Mouse (Mus musculus): ENCODE data around the gene Gm3486. TPM values are rescaled to one million over a fixed set of nuclear protein-coding genes. Genes with fewer than 3 reads are reported as not detected.
"Not testable (repeated sequence)": the region's sequence is repeated elsewhere in the genome, so short reads cannot be mapped to it uniquely, and the experiment has no call there.

Gm3486 gene
- not detected in 2 replicates for polyA plus RNA-seq (2015; fragmentation: Nextera tagmentation; extraction: Ambion mirVana)

DNA sequence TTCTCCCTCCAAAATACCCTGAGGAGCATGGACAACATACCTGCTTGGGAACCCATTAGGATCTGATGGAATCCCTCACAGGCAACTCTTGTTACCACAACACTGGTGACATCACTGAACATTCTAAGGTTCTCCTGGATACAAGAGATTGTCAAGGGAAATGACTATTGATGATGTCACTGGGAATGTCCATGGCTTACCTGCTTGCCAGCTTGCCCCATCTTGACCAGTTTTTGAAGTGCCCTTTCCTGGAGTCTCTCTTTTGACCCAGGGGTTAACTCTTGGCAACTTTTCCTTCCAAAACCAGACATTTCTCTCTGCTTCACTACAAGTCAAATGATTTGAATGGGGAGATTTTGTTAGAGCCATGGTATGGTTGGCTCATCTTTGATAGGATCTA, at the start of gene Gm3486:
Gene Gm3486 (minus strand): TSS at position 101 of the 400 bp plus-strand sequence.
- not testable (repeated sequence) for DNase-seq; H3K4me1 ChIP-seq (ENCODE audit: insufficient read depth); H3K4me2 ChIP-seq (ENCODE audit: low read depth, low read length); H3K9ac ChIP-seq (replicated peaks); ATAC-seq; H3K27ac ChIP-seq (ENCODE audit: low read depth); H3K36me3 ChIP-seq (replicated peaks; ENCODE audit: insufficient read depth, low read length); H3K4me3 ChIP-seq (ENCODE audit: low read depth, low read length); H3K27me3 ChIP-seq (ENCODE audit: insufficient read depth, low read length); H3K9me3 ChIP-seq (ENCODE audit: low read length)

GRCm38 (mm10) chr14:41524695-41525094, 35.4 kb upstream of the Gm3486 start:
- H3K4me3 ChIP-seq (ENCODE audit: low read depth, low read length); ATAC-seq; H3K4me2 ChIP-seq (ENCODE audit: low read depth, low read length); H3K27me3 ChIP-seq (ENCODE audit: insufficient read depth, low read length); H3K4me1 ChIP-seq (ENCODE audit: insufficient read depth); H3K9me3 ChIP-seq (ENCODE audit: low read length); H3K9ac ChIP-seq (replicated peaks); H3K27ac ChIP-seq (ENCODE audit: low read depth); H3K36me3 ChIP-seq (replicated peaks; ENCODE audit: insufficient read depth, low read length): not testable (repeated sequence)
- DNase-seq, result peak; percentile 7
- WGBS (ENCODE audit: insufficient replicate concordance), result 66% methylated on average over 1 of the region's 1 CpGs

DNA sequence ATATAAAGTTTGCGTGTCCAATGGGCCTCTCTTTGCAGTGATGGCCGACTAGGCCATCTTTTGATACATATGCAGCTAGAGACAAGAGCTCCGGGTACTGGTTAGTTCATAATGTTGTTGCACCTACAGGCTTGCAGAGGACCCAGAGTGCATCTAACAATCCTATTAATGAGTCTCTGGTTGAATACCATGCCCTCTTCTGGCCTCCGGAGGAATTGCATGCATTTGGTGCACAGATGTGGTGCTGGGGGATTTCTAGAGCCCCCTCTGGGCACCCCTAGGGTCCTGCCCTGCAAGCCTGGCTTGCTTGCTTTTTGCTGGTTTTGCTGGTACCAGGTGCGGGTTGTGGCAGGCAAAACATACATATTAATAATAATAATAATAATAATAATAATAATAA, 31.4 kb upstream of the Gm3486 start:
- not testable (repeated sequence) for H3K4me2 ChIP-seq (ENCODE audit: low read depth, low read length); H3K36me3 ChIP-seq (replicated peaks; ENCODE audit: insufficient read depth, low read length); H3K9me3 ChIP-seq (ENCODE audit: low read length); ATAC-seq; H3K4me1 ChIP-seq (ENCODE audit: insufficient read depth); H3K27me3 ChIP-seq (ENCODE audit: insufficient read depth, low read length); H3K27ac ChIP-seq (ENCODE audit: low read depth); H3K4me3 ChIP-seq (ENCODE audit: low read depth, low read length); H3K9ac ChIP-seq (replicated peaks); DNase-seq
- WGBS (ENCODE audit: insufficient replicate concordance), result 59% methylated on average over 5 of the region's 5 CpGs

DNA sequence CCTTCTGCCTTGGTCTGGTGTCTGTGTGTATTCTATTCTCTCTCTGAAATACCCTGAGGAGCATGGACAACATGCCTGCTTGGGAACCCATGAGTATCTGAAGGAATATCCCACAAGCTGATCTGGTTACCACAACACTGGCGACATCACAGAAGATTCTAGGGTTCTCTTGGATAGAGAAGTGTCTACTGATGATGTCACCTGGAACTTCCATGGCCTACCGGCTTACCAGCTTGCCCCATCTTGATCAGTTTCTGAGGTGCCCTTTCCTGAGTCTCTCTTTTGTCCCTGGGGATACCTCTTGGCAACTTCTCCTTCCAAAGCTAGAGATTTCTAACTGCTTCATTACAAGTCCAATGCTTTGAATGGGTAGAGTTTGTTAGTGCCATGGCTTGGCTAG, 35.9 kb downstream of the Gm3486 start, which contains the start of gene Gm7954:
Gene Gm7954 (minus strand): TSS at position 101 of the 400 bp plus-strand sequence.
- H3K4me1 ChIP-seq (ENCODE audit: insufficient read depth); H3K9me3 ChIP-seq (ENCODE audit: low read length); ATAC-seq; DNase-seq; H3K27me3 ChIP-seq (ENCODE audit: insufficient read depth, low read length); H3K9ac ChIP-seq (replicated peaks); H3K36me3 ChIP-seq (replicated peaks; ENCODE audit: insufficient read depth, low read length); H3K27ac ChIP-seq (ENCODE audit: low read depth); H3K4me3 ChIP-seq (ENCODE audit: low read depth, low read length); H3K4me2 ChIP-seq (ENCODE audit: low read depth, low read length): not testable (repeated sequence)
- WGBS (ENCODE audit: insufficient replicate concordance), result no CpG with 5 or more reads among the region's 2 CpGs

Other genes starting within 250 kb of the Gm3486 start
- gene Gm2832, start 210.7 kb downstream of the Gm3486 start, polyA plus RNA-seq (2015; fragmentation: Nextera tagmentation; extraction: Ambion mirVana), result not detected in 2 replicates
- gene Gm5798, start 140.9 kb downstream of the Gm3486 start, polyA plus RNA-seq (2015; fragmentation: Nextera tagmentation; extraction: Ambion mirVana), result not detected in 2 replicates
- not detected in 2 replicates for gene Gm7945, start 103.1 kb downstream of the Gm3486 start, polyA plus RNA-seq (2015; fragmentation: Nextera tagmentation; extraction: Ambion mirVana)
- not detected in 2 replicates for gene Gm6482, start 81.2 kb downstream of the Gm3486 start, polyA plus RNA-seq (2015; fragmentation: Nextera tagmentation; extraction: Ambion mirVana)
- gene Gm7954, start 36.0 kb downstream of the Gm3486 start, polyA plus RNA-seq (2015; fragmentation: Nextera tagmentation; extraction: Ambion mirVana), result not detected in 2 replicates
- not detected in 2 replicates for gene Gm7970, start 66.1 kb upstream of the Gm3486 start, polyA plus RNA-seq (2015; fragmentation: Nextera tagmentation; extraction: Ambion mirVana)
- gene 1700049E17Rik2, start 83.7 kb upstream of the Gm3486 start, polyA plus RNA-seq (2015; fragmentation: Nextera tagmentation; extraction: Ambion mirVana), result not detected in 2 replicates
- gene Gm3072, start 135.1 kb upstream of the Gm3486 start, polyA plus RNA-seq (2015; fragmentation: Nextera tagmentation; extraction: Ambion mirVana), result not detected in 2 replicates
- gene Gm3676, start 157.0 kb upstream of the Gm3486 start, polyA plus RNA-seq (2015; fragmentation: Nextera tagmentation; extraction: Ambion mirVana), result not detected in 2 replicates
- gene Gm8068, start 212.4 kb upstream of the Gm3486 start, polyA plus RNA-seq (2015; fragmentation: Nextera tagmentation; extraction: Ambion mirVana), result not detected in 2 replicates

Data from liver, postnatal 0 days (tissue).